In the genomic region with DNA sequence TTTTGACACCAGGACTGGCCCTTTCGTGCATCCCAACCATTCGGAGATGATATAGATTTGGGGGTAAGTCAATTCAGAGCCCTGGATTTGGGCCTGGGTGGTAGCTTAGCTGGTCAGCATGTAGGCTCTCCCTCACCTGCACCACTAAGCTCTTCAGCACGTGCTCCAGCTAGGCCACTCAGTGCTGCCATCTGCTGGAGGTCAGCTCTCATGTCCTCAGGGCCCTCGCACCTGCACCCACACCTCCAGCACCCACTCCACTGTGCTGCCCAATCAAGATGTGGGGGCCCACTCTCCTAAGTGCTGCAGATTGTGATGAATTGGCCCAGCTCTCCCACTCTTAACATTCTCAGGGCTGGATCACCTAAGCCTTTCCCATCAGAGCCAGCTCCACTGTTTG, we compare ENCODE assay signal across 8 mouse cellular contexts. TPM values are rescaled to one million over a fixed set of nuclear protein-coding genes. Genes with fewer than 3 reads are reported as not detected.
DNase-seq lines count a peak whose midpoint lies in the region; ATAC-seq and TF ChIP-seq lines count a peak whose summit lies in the region.

No protein-coding gene starts in this region.

- no peak overlapping the region for H3K4me3 ChIP-seq in midbrain, embryonic 11.5 days (ENCODE audit: low read depth, low read length)
- H3K4me3 ChIP-seq in midbrain, embryonic 10.5 days = no peak overlapping the region
- no peak overlapping the region for H3K4me3 ChIP-seq in embryonic facial prominence, embryonic 11.5 days (ENCODE audit: low read depth, low read length)
- H3K4me3 ChIP-seq in hindbrain, embryonic 13.5 days = no peak overlapping the region
- H3K4me3 ChIP-seq in limb, embryonic 12.5 days (replicated peaks) = no peak overlapping the region
- H3K4me3 ChIP-seq in thymus, adult 2 months (ENCODE audit: control insufficient read depth, insufficient read depth, low read length) = no peak overlapping the region

- no peaks in the 10 kb centered on the region for H3K4me1 ChIP-seq in midbrain, embryonic 11.5 days (ENCODE audit: control insufficient read depth, insufficient read depth, low read length)
- no peaks in the 10 kb centered on the region for H3K4me1 ChIP-seq in midbrain, embryonic 10.5 days
- no peaks in the 10 kb centered on the region for H3K4me1 ChIP-seq in embryonic facial prominence, embryonic 11.5 days (ENCODE audit: control insufficient read depth, insufficient read depth, low read length)
- H3K4me1 ChIP-seq in hindbrain, embryonic 13.5 days (replicated peaks) = no peaks in the 10 kb centered on the region
- no peaks in the 10 kb centered on the region for H3K4me1 ChIP-seq in limb, embryonic 12.5 days (replicated peaks)
- no peaks in the 10 kb centered on the region for H3K4me1 ChIP-seq in thymus, adult 2 months (replicated peaks; ENCODE audit: control insufficient read depth, insufficient read depth, low read length)

- no peak overlapping the region for H3K27ac ChIP-seq in midbrain, embryonic 11.5 days (ENCODE audit: low read depth, low read length)
- no peak overlapping the region for H3K27ac ChIP-seq in midbrain, embryonic 10.5 days (replicated peaks)
- H3K27ac ChIP-seq in embryonic facial prominence, embryonic 11.5 days (replicated peaks; ENCODE audit: low read depth, low read length) = no peak overlapping the region
- no peak overlapping the region for H3K27ac ChIP-seq in hindbrain, embryonic 13.5 days
- H3K27ac ChIP-seq in limb, embryonic 12.5 days = no peak overlapping the region
- no peak overlapping the region for H3K27ac ChIP-seq in thymus, adult 2 months (ENCODE audit: control insufficient read depth, insufficient read depth, low read length)

- H3K9me3 ChIP-seq in midbrain, embryonic 11.5 days (ENCODE audit: control insufficient read depth, low read length) = no peaks in the 10 kb centered on the region
- no peaks in the 10 kb centered on the region for H3K9me3 ChIP-seq in midbrain, embryonic 10.5 days (replicated peaks)
- H3K9me3 ChIP-seq in embryonic facial prominence, embryonic 11.5 days (replicated peaks; ENCODE audit: control insufficient read depth, low read length) = no peaks in the 10 kb centered on the region
- no peaks in the 10 kb centered on the region for H3K9me3 ChIP-seq in hindbrain, embryonic 13.5 days
- H3K9me3 ChIP-seq in limb, embryonic 12.5 days = no peaks in the 10 kb centered on the region

- H3K9ac ChIP-seq in midbrain, embryonic 11.5 days (ENCODE audit: low read length) = no peak overlapping the region
- no peak overlapping the region for H3K9ac ChIP-seq in embryonic facial prominence, embryonic 11.5 days (replicated peaks; ENCODE audit: low read length)
- H3K9ac ChIP-seq in hindbrain, embryonic 13.5 days = no peak overlapping the region
- H3K9ac ChIP-seq in limb, embryonic 12.5 days (replicated peaks) = no peak overlapping the region

- TF ChIP-seq POLR2A in thymus, adult 2 months (IDR thresholded peaks at IDR 0.05; ENCODE audit: control insufficient read depth, extremely low read depth, insufficient read depth, low read length, poor library complexity) = no peak

- 65% methylated on average over 4 of the region's 4 CpGs for WGBS in midbrain, embryonic 11.5 days
- 64% methylated on average over 4 of the region's 4 CpGs for WGBS in midbrain, embryonic 10.5 days
- 74% methylated on average over 4 of the region's 4 CpGs for WGBS in embryonic facial prominence, embryonic 11.5 days
- WGBS in hindbrain, embryonic 13.5 days = 69% methylated on average over 4 of the region's 4 CpGs
- WGBS in limb, embryonic 12.5 days = 64% methylated on average over 4 of the region's 4 CpGs
- WGBS in thymus, adult 2 months = 61% methylated on average over 4 of the region's 4 CpGs

- TF ChIP-seq CTCF in thymus, adult 2 months (IDR thresholded peaks at IDR 0.05; ENCODE audit: borderline replicate concordance, control insufficient read depth, extremely low read depth, insufficient read depth, low read length, poor library complexity) = peak; percentile 87

- H3K36me3 ChIP-seq in midbrain, embryonic 11.5 days (ENCODE audit: control insufficient read depth, insufficient read depth, low read length) = no peaks in the 10 kb centered on the region
- no peaks in the 10 kb centered on the region for H3K36me3 ChIP-seq in midbrain, embryonic 10.5 days
- no peaks in the 10 kb centered on the region for H3K36me3 ChIP-seq in embryonic facial prominence, embryonic 11.5 days (replicated peaks; ENCODE audit: control insufficient read depth, insufficient read depth, low read depth, low read length)
- H3K36me3 ChIP-seq in hindbrain, embryonic 13.5 days = no peaks in the 10 kb centered on the region
- H3K36me3 ChIP-seq in limb, embryonic 12.5 days = no peaks in the 10 kb centered on the region
- H3K36me3 ChIP-seq in thymus, adult 2 months (ENCODE audit: control insufficient read depth, insufficient read depth, low read length) = no peaks in the 10 kb centered on the region

- DNase-seq in midbrain, embryonic 11.5 days (ENCODE audit: low spot score, missing footprints) = no peak
- DNase-seq in midbrain, embryonic 10.5 days (ENCODE audit: low spot score) = no peak
- peak; percentile 67 for DNase-seq in adrenal gland, postnatal 10 days
- DNase-seq in embryonic facial prominence, embryonic 11.5 days (ENCODE audit: low spot score) = peak; percentile 27
- peak; percentile 73 for DNase-seq in thymus, adult 2 months

- H3K27me3 ChIP-seq in midbrain, embryonic 11.5 days (ENCODE audit: control insufficient read depth, insufficient read depth, low read length) = no peaks in the 10 kb centered on the region
- no peaks in the 10 kb centered on the region for H3K27me3 ChIP-seq in midbrain, embryonic 10.5 days (ENCODE audit: low read depth, poor library complexity, severe bottlenecking)
- no peaks in the 10 kb centered on the region for H3K27me3 ChIP-seq in embryonic facial prominence, embryonic 11.5 days (ENCODE audit: control insufficient read depth, insufficient read depth, low read length)
- H3K27me3 ChIP-seq in hindbrain, embryonic 13.5 days = no peaks in the 10 kb centered on the region
- peaks cover 9% of the 10 kb centered on the region; the same call in 1 of the 2 replicates for H3K27me3 ChIP-seq in limb, embryonic 12.5 days
- H3K27me3 ChIP-seq in thymus, adult 2 months (ENCODE audit: control insufficient read depth, insufficient read depth, low read length) = no peaks in the 10 kb centered on the region

- H3K4me2 ChIP-seq in midbrain, embryonic 11.5 days = no peak overlapping the region
- no peak overlapping the region for H3K4me2 ChIP-seq in embryonic facial prominence, embryonic 11.5 days (ENCODE audit: low read depth, low read length)
- no peak overlapping the region for H3K4me2 ChIP-seq in hindbrain, embryonic 13.5 days
- no peak overlapping the region for H3K4me2 ChIP-seq in limb, embryonic 12.5 days

- ATAC-seq in midbrain, embryonic 11.5 days (ENCODE audit: low FRiP score) = peak; percentile 47
- ATAC-seq in embryonic facial prominence, embryonic 11.5 days (replicated peaks; ENCODE audit: insufficient number of reproducible peaks, low FRiP score, low TSS enrichment, low read depth) = 0 out of 2 replicates have a peak, but pooled peaks have one; percentile 22
- ATAC-seq in hindbrain, embryonic 13.5 days (ENCODE audit: low FRiP score) = 0 out of 2 replicates have a peak, but pooled peaks have one; percentile 17
- ATAC-seq in limb, embryonic 12.5 days (ENCODE audit: insufficient number of reproducible peaks, insufficient read depth, low FRiP score, low TSS enrichment, low read depth) = peak; percentile 62
- ATAC-seq in monocyte, adult 5-6 weeks (replicated peaks; ENCODE audit: insufficient number of reproducible peaks, low FRiP score, low TSS enrichment, poor library complexity, severe bottlenecking) = peak; percentile 82

RNA-seq across cellular contexts. Expression of a gene that starts 41.4 kb away (rescaled TPM):
- polyA plus RNA-seq in midbrain, embryonic 11.5 days (2014; fragmentation: Nextera tagmentation; extraction: Ambion mirVana) = 33.5 and 34.7 TPM in 2 replicates
- 18.0 and 25.3 TPM in 2 replicates for polyA plus RNA-seq in midbrain, embryonic 10.5 days (2016; fragmentation: Nextera tagmentation; extraction: Ambion mirVana)
- total RNA-seq in adrenal gland, postnatal 10 days (2021) = 10 to 100 TPM; 46.2 to 49.2 TPM
- polyA plus RNA-seq in embryonic facial prominence, embryonic 11.5 days (2014; fragmentation: Nextera tagmentation; extraction: Ambion mirVana) = 16.5 and 16.7 TPM in 2 replicates
- 213 and 231 TPM in 2 replicates for polyA plus RNA-seq in hindbrain, embryonic 13.5 days (2015; fragmentation: Nextera tagmentation; extraction: Ambion mirVana)
- 8.7 and 10.2 TPM in 2 replicates for polyA plus RNA-seq in limb, embryonic 12.5 days (2016; fragmentation: Nextera tagmentation; extraction: Ambion mirVana)
- 208 to 297 TPM (median 275 TPM) in 3 replicates for total RNA-seq in monocyte, adult 5-6 weeks (2017)
- polyA plus RNA-seq in thymus, adult 2 months (2012; rRNA removed) = 82.0 and 93.2 TPM in 2 replicates

Comparison
In these comparisons a context has a peak if more than half of its experiments do, and no peak if none do; other contexts are left out.
1. ATAC-seq: peak in every context shown above with its lines; median percentile 82 in monocyte, adult 5-6 weeks; 62 in limb, embryonic 12.5 days; 47 in midbrain, embryonic 11.5 days; 22 in embryonic facial prominence, embryonic 11.5 days; 17 in hindbrain, embryonic 13.5 days.
2. DNase-seq: peak in adrenal gland, postnatal 10 days (single experiment), embryonic facial prominence, embryonic 11.5 days (single experiment) and thymus, adult 2 months (single experiment); none in midbrain, embryonic 11.5 days (single experiment) and midbrain, embryonic 10.5 days (single experiment).